Mouse (Mus musculus) E14TG2a.4 (cell line): ENCODE measurements around the gene Fam155a.

Experiments used
- CTCF ChIP-seq: conservative IDR thresholded peaks from 2 replicates; pipeline ENCODE4 v1.5.1; 2014; ENCODE audit warnings: low read length
- NANOG ChIP-seq: IDR thresholded peaks from 2 replicates; pipeline ENCODE4 v1.6.1; 2014; ENCODE audit warnings: borderline replicate concordance, low read length, mixed read lengths

DNA sequence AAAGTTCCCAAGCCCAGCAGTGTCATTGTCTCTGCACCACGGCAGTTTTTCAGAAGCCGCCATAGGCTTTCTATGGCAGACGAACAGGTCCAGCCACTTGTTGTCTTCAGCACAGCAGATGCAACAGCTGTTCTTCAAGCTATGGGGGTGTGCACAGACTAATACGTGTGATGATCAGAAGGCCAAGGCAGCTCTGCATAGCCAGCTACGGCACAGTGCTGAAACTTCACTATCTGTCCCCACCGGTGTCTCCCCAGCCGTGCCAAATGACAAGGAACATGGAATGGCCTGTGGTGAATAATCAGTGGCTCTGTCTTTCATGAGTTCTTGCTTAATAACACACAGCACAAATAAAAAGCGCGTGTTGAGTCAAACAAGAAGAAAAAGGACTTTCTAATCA lies 428.4 kb downstream of the Fam155a start:
- TF ChIP-seq CTCF (no peak), NANOG (no peak)
